Mouse (Mus musculus) left cerebral cortex, postnatal 25 days (tissue): Measurements from ENCODE around the gene Larp1. TPM values are rescaled to one million over a fixed set of nuclear protein-coding genes. Genes with fewer than 3 reads are reported as not detected.

ENCODE experiments used
- DNase-seq, 2 experiments: peaks; one replicate each; pipeline ENCODE4 v3.0.0; 2022; ENCODE audit warnings: low spot score in 2 of 2, mixed read lengths in 1 of 2
- intact Hi-C: fragments of 180-260 bp; cut with DNase I; formaldehyde crosslinking; loops from one replicate; pipeline ENCODE4 v1.15.1; 2025
- total RNA-seq, 2 experiments: library from RNA; stranded (reverse); gene quantifications; 2 replicates each; pipeline ENCODE4 v1.2.3; 2021

The Larp1 gene
- total RNA-seq, 2 experiments from 2014 or later: 86.4 to 88.9 TPM

GRCm38 (mm10) chr11:57986861-57987260 lies 22.0 kb upstream of the Larp1 start:
- intact Hi-C loops: no loop called here
- DNase-seq: no peak

GRCm38 (mm10) chr11:57998168-57998567 lies 10.7 kb upstream of the Larp1 start:
- intact Hi-C loops: loop anchor here (2.0 kb wide), 1 partner anchor 23 kb away; no protein-coding TSS in a partner anchor
- no peak for DNase-seq

DNA sequence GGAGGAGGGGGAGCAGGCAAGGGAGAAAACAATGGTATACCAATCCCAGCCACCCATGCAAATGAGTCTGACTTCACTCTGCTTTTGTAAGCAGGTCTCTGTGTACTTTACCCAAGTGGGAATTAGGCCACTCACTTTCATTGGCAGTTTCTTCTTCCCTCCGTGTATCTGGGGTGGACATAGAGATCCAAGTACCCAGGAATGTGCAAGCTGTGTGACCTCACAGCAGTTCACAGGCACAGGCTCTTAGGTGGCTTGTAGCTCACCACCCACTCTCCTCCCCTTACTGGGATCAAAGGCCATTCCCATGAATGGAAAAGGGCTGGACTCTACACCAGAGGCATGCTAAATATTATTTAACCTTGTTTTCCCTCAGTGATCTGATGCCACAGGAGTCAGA lies 10.0 kb upstream of the Larp1 start:
- DNase-seq: no peak
- intact Hi-C loops: loop anchor here (2.0 kb wide), 1 partner anchor 24 kb away; no protein-coding TSS in a partner anchor

GRCm38 (mm10) chr11:58003126-58003525 lies 5.7 kb upstream of the Larp1 start:
- intact Hi-C loops: no loop called here
- DNase-seq: no peak

DNA sequence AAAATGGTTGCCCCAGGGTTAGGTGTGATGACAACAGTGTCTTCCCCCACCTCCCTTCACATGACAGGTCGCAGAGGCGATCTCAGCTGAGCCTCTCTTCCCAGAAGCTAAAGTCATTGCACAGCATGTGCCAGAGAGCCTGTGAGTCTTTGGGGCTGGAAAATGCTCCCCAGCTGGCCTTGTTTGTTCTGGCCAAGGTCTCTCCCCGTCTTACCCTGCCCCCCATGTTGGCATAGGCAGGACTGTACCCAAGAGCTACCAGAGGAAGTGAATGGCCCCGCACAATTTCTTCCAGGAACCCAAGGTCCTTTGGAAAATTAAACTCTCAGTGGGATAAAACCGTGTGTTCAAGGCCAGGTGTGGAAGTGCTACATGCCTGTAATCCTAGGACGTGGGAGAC lies 5.1 kb upstream of the Larp1 start:
- intact Hi-C loops: no loop called here
- no peak for DNase-seq

DNA sequence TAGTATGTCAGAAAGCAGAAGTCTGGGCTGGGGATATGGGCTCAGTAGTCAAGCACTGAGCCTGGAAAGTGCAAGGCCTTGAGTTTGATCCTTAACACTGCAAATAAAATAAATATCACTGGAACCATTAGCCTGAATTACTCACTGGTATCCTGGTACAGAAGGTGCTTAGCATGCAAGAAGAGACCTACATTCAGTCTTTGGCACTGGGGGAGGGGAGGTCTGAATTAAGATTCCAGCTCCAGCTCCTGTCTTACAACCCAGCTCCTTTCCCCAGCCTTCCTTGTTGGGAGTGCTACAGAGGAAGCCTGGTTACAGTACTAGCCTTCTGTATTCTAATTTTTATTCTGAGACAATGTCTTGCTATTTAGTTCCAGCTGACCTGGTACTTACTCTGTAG lies 3.8 kb upstream of the Larp1 start:
- peak in 1 of 2 experiments; percentile 36 for DNase-seq
- intact Hi-C loops: loop anchor here (5.0 kb wide), 1 partner anchor 97 kb away; the partner anchor contains the start of gene Cnot8

DNA sequence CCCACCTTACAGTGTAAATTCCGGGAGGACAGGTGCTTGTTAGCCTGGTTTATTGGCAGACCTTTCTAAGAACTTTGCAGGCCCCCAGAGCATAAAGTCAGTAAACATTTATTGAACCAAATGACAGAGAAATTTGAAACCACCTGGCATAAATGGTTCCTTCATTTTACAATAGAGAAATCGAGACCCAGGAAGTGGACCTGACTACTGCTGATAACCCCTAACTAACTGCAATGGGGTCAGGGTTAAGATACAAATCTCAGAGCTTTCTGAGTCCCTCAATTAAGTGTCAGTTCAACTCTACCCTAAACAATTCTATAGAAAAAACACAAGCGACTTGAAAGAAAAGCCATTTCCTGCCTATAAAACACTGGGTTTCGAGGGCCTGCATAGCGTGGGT lies 851 bp upstream of the Larp1 start:
- DNase-seq: no peak
- intact Hi-C loops: loop anchor here (2.0 to 5.0 kb wide), 2 partner anchors 45 to 94 kb away; partner anchors contain the start of gene Cnot8

GRCm38 (mm10) chr11:58008437-58009050 lies 320 bp upstream of the Larp1 start:
- intact Hi-C loops: loop anchor here (2.0 to 5.0 kb wide), 2 partner anchors 46 to 94 kb away; partner anchors contain the start of gene Cnot8
- peak; percentile 80 to 84 for DNase-seq

GRCm38 (mm10) chr11:58009516-58010141 lies 765 bp downstream of the Larp1 start:
- intact Hi-C loops: loop anchor here (1.0 to 5.0 kb wide), 3 partner anchors 37 to 93 kb away; partner anchors contain the start of gene Cnot8

DNA sequence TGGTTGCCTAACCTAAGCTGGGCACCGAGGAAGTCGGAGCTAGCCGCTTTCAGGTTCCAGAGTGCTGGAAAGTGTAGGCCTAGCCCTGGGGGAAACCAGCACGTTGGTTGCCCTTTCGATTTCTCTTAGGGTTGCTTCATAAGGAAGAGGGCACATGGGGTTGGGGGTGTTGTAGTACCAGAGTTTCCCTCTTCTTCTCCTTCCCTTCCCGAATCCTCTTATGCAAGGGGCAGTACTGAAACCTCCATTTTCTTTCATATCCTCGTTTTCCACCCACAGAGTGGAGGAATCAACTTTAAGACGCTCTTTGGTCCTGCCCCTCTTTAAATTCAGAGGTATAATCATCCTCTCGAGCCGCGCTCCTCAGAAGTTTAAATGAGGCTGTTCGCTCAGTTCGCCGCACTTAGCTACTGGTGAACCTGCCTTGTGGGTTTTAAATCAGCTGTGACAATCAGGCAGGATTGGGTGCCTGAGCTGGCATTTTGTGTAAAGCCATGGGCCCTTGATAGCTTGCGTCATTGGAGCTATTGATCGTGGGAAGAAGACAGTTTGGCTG lies 1.4 kb downstream of the Larp1 start:
- intact Hi-C loops: loop anchor here (1.0 kb wide), 1 partner anchor 36 kb away; no protein-coding TSS in a partner anchor
- no peak for DNase-seq

More at GRCm38 (mm10) chr11:58009516-58010141, 765 bp downstream of the Larp1 start:
- peak; percentile 72 to 74 for DNase-seq

- intact Hi-C loops: loop anchor here (1.0 kb wide), 1 partner anchor 35 kb away; no protein-coding TSS in a partner anchor
- DNase-seq: no peak
Observed at GRCm38 (mm10) chr11:58010930-58011329, 2.1 kb downstream of the Larp1 start.

- intact Hi-C loops: no loop called here
- DNase-seq: no peak
Observed at GRCm38 (mm10) chr11:58011813-58012212, 2.9 kb downstream of the Larp1 start.

- intact Hi-C loops: no loop called here
Observed at GRCm38 (mm10) chr11:58012674-58013073, 3.8 kb downstream of the Larp1 start.

DNA sequence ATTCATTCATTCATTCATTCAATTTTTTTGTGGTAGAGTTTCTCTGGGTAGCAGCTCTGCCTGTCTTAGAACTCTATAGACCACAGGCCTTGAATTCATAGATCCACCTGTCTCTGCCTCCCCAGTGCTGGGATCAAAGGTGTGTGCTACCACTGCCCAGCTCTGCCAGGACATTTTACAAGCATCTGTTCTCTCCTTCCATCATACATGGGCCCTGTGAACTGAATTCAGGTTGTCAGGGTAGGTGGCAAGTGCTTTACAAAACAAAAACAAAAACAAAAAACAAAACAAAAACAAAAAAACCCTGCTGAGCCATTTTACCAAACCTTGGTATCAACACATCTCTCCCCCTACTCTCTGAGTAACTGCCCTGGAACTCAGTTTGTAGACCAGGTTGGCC lies 4.2 kb downstream of the Larp1 start:
- intact Hi-C loops: no loop called here
- no peak for DNase-seq

More at GRCm38 (mm10) chr11:58012674-58013073, 3.8 kb downstream of the Larp1 start:
- no peak for DNase-seq

- intact Hi-C loops: no loop called here
- no peak for DNase-seq
Observed at GRCm38 (mm10) chr11:58014604-58015003, 5.7 kb downstream of the Larp1 start.

- no peak for DNase-seq
- intact Hi-C loops: no loop called here
Observed at GRCm38 (mm10) chr11:58015339-58015738, 6.5 kb downstream of the Larp1 start.

DNA sequence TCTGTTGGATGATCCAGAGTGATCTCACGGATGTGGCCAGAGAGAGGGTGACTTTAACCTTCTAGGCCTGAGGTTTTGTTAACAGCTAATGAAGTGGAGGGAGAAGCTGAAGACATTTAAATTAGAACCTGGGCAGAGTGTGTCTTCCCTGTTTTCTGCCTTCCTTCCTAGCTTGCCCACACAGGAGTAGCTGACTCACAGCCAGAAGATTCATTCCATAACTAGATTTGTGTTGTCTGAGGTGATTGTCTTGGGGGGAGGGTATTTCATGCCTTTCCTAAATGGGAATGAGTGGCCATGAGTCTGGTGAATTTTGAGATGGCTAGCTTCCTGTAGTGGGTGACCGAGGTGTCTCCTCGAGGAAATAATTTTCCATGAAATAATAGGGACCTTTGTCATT lies 7.5 kb downstream of the Larp1 start:
- intact Hi-C loops: no loop called here
- DNase-seq: peak in 1 of 2 experiments; percentile 57

DNA sequence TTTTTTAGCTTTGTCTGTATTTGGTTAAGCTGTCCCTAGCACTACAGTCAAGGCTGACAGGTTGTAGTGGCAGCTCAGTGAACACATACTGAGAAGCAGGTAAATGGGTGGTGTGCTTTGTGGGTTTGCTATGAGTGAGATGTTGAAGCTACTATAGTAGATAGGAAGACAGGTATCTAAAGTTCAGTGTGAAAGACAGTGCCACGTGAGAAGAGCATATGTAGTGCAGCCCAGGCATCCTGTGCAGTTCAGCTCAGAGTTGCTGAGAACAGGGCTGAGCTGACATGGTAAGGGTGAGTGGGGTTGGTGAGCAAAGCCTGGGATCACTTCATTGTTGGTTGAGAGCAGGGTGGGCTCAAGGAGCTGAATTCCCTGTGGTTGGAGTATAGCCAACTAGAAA lies 8.6 kb downstream of the Larp1 start:
- DNase-seq: no peak

DNA sequence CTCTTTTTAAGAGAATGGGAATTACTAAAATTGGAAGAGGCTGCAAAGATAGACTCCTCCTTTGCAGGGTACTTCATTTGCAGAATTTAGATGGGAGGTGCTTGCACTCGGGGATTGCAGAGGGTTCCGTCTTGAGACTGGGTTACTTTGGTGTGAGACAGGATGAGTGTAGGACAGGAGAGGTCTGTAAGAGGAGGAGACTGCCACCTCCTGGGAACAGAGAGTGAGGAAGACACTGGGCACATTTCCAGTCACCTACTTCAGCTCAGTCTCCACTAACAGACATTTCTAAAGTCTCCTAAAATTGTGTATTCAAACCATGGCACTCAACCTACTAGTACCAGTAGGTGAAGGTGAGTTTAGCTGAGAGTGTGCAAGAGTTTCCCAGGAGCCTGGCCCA lies 9.4 kb downstream of the Larp1 start:
- DNase-seq: peak in 1 of 2 experiments; percentile 62
- intact Hi-C loops: no loop called here

More for the DNA sequence above, 8.6 kb downstream of the Larp1 start:
- intact Hi-C loops: no loop called here

DNA sequence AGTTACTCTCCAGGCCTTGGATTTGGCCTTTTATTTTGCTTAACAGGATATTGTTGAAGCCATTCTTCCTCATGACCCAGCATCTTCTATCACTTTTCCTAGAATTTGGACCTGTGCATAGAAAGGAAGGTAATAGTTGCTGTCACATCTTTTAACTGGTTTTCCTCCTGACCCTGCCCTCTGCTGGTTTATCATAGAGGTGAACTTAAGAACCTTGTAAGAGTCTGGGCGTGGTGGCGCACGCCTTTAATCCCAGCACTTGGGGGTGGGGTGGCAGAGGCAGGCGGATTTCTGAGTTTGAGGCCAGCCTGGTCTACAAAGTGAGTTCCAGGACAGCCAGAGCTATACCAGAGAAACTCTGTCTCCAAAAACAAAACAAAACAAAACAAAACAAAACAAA lies 9.8 kb downstream of the Larp1 start:
- intact Hi-C loops: no loop called here
- no peak for DNase-seq
